Mouse (Mus musculus) embryonic fibroblast, embryonic 13.5 days (primary cell): Measurements from ENCODE around the gene Ppp1r14d.

Experiments used
- CTCF ChIP-seq: IDR thresholded peaks from 2 replicates; pipeline ENCODE4 v1.5.1; 2011; ENCODE audit warnings: mild to moderate bottlenecking, control low read depth, low read length, moderate library complexity, borderline replicate concordance; ENCODE audit not compliant: insufficient read depth
- POLR2A ChIP-seq: IDR thresholded peaks from 2 replicates; pipeline ENCODE4 v1.6.1; 2011; ENCODE audit warnings: low read depth, mild to moderate bottlenecking, control low read depth, low read length, moderate library complexity

GRCm38 (mm10) chr2:119274126-119274525, 44.4 kb upstream of the Ppp1r14d start:
- TF ChIP-seq POLR2A, result no peak
- no peak for TF ChIP-seq CTCF
